10 mouse cellular contexts compared by ENCODE assay signal in the genomic region with DNA sequence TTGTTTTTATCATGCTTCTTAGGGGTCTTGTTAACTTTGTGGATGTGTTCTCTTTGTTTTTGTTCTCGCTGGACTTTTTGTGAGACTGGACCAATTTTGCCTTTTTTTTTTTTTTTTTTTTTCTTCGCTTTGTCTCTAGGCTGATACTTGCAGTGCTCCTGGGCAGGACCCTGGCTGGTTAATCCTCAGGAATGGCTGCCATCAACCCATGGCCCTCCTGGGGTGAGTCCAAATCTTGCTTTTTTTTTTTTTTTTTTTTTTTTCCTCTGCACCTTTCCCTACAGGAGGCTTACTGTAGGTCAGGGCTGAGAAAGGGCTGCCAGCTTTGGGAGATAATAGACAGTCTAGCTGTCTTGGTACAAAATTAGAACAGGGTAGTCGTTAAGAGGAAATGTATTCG. TPM values are rescaled to one million over a fixed set of nuclear protein-coding genes. Genes with fewer than 3 reads are reported as not detected.
DNase-seq lines count a peak whose midpoint lies in the region; ATAC-seq lines count a peak whose summit lies in the region.
"Had no signal": no experiment of that assay in that cellular context is flagged by ENCODE, and none has a peak within 500 bp of the region (broad histone marks: within the 10 kb centered on the region; RNA-seq: fewer than 3 reads in every experiment).

No protein-coding gene starts in this region.

- H3K4me1 ChIP-seq in neural tube, embryonic 11.5 days (ENCODE audit: control insufficient read depth, insufficient read depth, low read length): no peaks in the 10 kb centered on the region
- H3K4me1 ChIP-seq in forebrain, embryonic 14.5 days (ENCODE audit: control insufficient read depth, insufficient read depth, low read length): no peaks in the 10 kb centered on the region
- H3K4me1 ChIP-seq in liver, embryonic 13.5 days (replicated peaks): peaks cover 8% of the 10 kb centered on the region

- no peak for ATAC-seq in neural tube, embryonic 11.5 days (ENCODE audit: insufficient read depth, low FRiP score, low TSS enrichment)
- ATAC-seq in forebrain, embryonic 14.5 days: no peak
- ATAC-seq in liver, embryonic 13.5 days (ENCODE audit: low read depth): no peak

- intact Hi-C loops in left cerebral cortex, postnatal 25 days (cut with DNase I): loop anchor here (2.0 to 10.0 kb wide), 3 partner anchors 57 to 415 kb away; a partner anchor contains a TSS

- 78% methylated on average over 4 of the region's 4 CpGs for WGBS in neural tube, embryonic 11.5 days
- WGBS in forebrain, embryonic 14.5 days: 58% methylated on average over 4 of the region's 4 CpGs
- 62% methylated on average over 4 of the region's 4 CpGs for WGBS in liver, embryonic 13.5 days (ENCODE audit: insufficient replicate concordance)

- no peaks in the 10 kb centered on the region for H3K27me3 ChIP-seq in neural tube, embryonic 11.5 days (ENCODE audit: control insufficient read depth, insufficient read depth, low read length)
- no peaks in the 10 kb centered on the region for H3K27me3 ChIP-seq in forebrain, embryonic 14.5 days (replicated peaks; ENCODE audit: control insufficient read depth, insufficient read depth, low read length)
- no peaks in the 10 kb centered on the region for H3K27me3 ChIP-seq in liver, embryonic 13.5 days

- H3K4me2 ChIP-seq in neural tube, embryonic 11.5 days (ENCODE audit: low read depth): peak overlapping the region; percentile 48
- peak overlapping the region; percentile 55 for H3K4me2 ChIP-seq in forebrain, embryonic 14.5 days (ENCODE audit: low read length)
- peak overlapping the region; percentile 75 for H3K4me2 ChIP-seq in liver, embryonic 13.5 days

- H3K27ac ChIP-seq in neural tube, embryonic 11.5 days (ENCODE audit: low read depth, low read length): no peak overlapping the region
- H3K27ac ChIP-seq in forebrain, embryonic 14.5 days (ENCODE audit: low read depth, low read length): no peak overlapping the region
- no peak overlapping the region for H3K27ac ChIP-seq in liver, embryonic 13.5 days

- H3K4me3 ChIP-seq in neural tube, embryonic 11.5 days (ENCODE audit: low read depth, low read length): peak overlapping the region; percentile 94
- H3K4me3 ChIP-seq in forebrain, embryonic 14.5 days (ENCODE audit: low read depth, low read length): peak overlapping the region; percentile 62
- peak overlapping the region; percentile 83 for H3K4me3 ChIP-seq in liver, embryonic 13.5 days (replicated peaks)

- H3K9me3 ChIP-seq in neural tube, embryonic 11.5 days (ENCODE audit: control insufficient read depth, low read length): peaks cover 11% of the 10 kb centered on the region
- peaks cover 21% of the 10 kb centered on the region; the same call in 1 of the 2 replicates for H3K9me3 ChIP-seq in forebrain, embryonic 14.5 days (replicated peaks; ENCODE audit: control insufficient read depth, low read length)
- H3K9me3 ChIP-seq in liver, embryonic 13.5 days (replicated peaks): no peaks in the 10 kb centered on the region

- H3K36me3 ChIP-seq in neural tube, embryonic 11.5 days (ENCODE audit: control insufficient read depth, insufficient read depth, low read length): peaks cover 38% of the 10 kb centered on the region
- H3K36me3 ChIP-seq in forebrain, embryonic 14.5 days (ENCODE audit: control insufficient read depth, insufficient read depth, low read length): peaks cover 44% of the 10 kb centered on the region
- peaks cover 31% of the 10 kb centered on the region for H3K36me3 ChIP-seq in liver, embryonic 13.5 days

- DNase-seq in neural tube, embryonic 11.5 days (ENCODE audit: low spot score): no peak
- DNase-seq in neural tube, embryonic 10.5 days (ENCODE audit: extremely low spot score, low spot score): no peak
- no peak for DNase-seq in forebrain, embryonic 14.5 days (ENCODE audit: low spot score)
- DNase-seq in liver, embryonic 13.5 days: no peak
- DNase-seq in left cerebral cortex, postnatal 25 days (ENCODE audit: low spot score in 2 of 2): no peak
- DNase-seq in adrenal gland, postnatal 4 days (ENCODE audit: low spot score in 2 of 2): no peak
- no peak for DNase-seq in right cerebral cortex, postnatal 14 days
- DNase-seq: adrenal gland, postnatal 36 days; spleen, adult 18-20 months had no signal

- H3K9ac ChIP-seq in neural tube, embryonic 11.5 days (ENCODE audit: low read length): no peak overlapping the region
- peak overlapping the region; percentile 92 for H3K9ac ChIP-seq in forebrain, embryonic 14.5 days (ENCODE audit: low read length)
- no peak overlapping the region for H3K9ac ChIP-seq in liver, embryonic 13.5 days

RNA-seq across cellular contexts. Expression of a gene that starts 1.4 kb away (rescaled TPM):
- polyA plus RNA-seq in neural tube, embryonic 11.5 days (2014; fragmentation: Nextera tagmentation; extraction: Ambion mirVana): 46.7 and 48.0 TPM in 2 replicates
- 52.7 and 63.7 TPM in 2 replicates for polyA plus RNA-seq in forebrain, embryonic 14.5 days (2014; fragmentation: Nextera tagmentation; extraction: Ambion mirVana)
- polyA plus RNA-seq in liver, embryonic 13.5 days (2015; fragmentation: Nextera tagmentation; extraction: Ambion mirVana): 2.8 and 4.6 TPM in 2 replicates
- 10 to 100 TPM; 10.8 to 13.0 TPM for total RNA-seq in left cerebral cortex, postnatal 25 days (2021)
- 10 to 100 TPM; 22.6 to 24.5 TPM for total RNA-seq in adrenal gland, postnatal 4 days (2021)

RNA-seq across cellular contexts. Expression of a gene that starts 32.8 kb away (rescaled TPM):
- not detected in 2 replicates for polyA plus RNA-seq in neural tube, embryonic 11.5 days (2014; fragmentation: Nextera tagmentation; extraction: Ambion mirVana)
- not detected in 2 replicates for polyA plus RNA-seq in forebrain, embryonic 14.5 days (2014; fragmentation: Nextera tagmentation; extraction: Ambion mirVana)
- not detected in 2 replicates for polyA plus RNA-seq in liver, embryonic 13.5 days (2015; fragmentation: Nextera tagmentation; extraction: Ambion mirVana)
- total RNA-seq in left cerebral cortex, postnatal 25 days (2021): not detected
- total RNA-seq in adrenal gland, postnatal 4 days (2021): not detected
- total RNA-seq: adrenal gland, postnatal 36 days; liver, adult 2 months had no signal
- polyA plus RNA-seq: liver, adult 2 months had no signal

RNA-seq across cellular contexts. Expression of a gene that starts 57.0 kb away (rescaled TPM):
- polyA plus RNA-seq in neural tube, embryonic 11.5 days (2014; fragmentation: Nextera tagmentation; extraction: Ambion mirVana): 4.0 and 5.2 TPM in 2 replicates
- 8.4 and 11.7 TPM in 2 replicates for polyA plus RNA-seq in forebrain, embryonic 14.5 days (2014; fragmentation: Nextera tagmentation; extraction: Ambion mirVana)
- 0.58 and 0.88 TPM in 2 replicates for polyA plus RNA-seq in liver, embryonic 13.5 days (2015; fragmentation: Nextera tagmentation; extraction: Ambion mirVana)
- 1 to 10 TPM; 8.3 to 8.6 TPM for total RNA-seq in left cerebral cortex, postnatal 25 days (2021)
- 1 to 10 TPM; 9.5 to 9.6 TPM for total RNA-seq in adrenal gland, postnatal 4 days (2021)
